Mouse (Mus musculus) myocyte (in vitro differentiated cells): ENCODE results near the gene Slc1a1.

Source experiments
- CEBPB ChIP-seq: IDR thresholded peaks from 2 replicates; pipeline ENCODE4 v1.6.1; 2011; ENCODE audit warnings: mild to moderate bottlenecking, moderate library complexity; ENCODE audit not compliant: poor library complexity, insufficient read depth, severe bottlenecking
- E2F4 ChIP-seq: IDR thresholded peaks from one replicate; pipeline ENCODE4 v1.6.1; 2011; ENCODE audit warnings: mild to moderate bottlenecking, control low read depth, moderate library complexity; ENCODE audit not compliant: insufficient read depth
- MAX ChIP-seq: IDR thresholded peaks from one replicate; pipeline ENCODE4 v1.6.1; 2011; ENCODE audit warnings: low read depth, mild to moderate bottlenecking, control low read depth
- MYOD1 ChIP-seq, 3 experiments: IDR thresholded peaks; one replicate each; pipeline ENCODE4 v1.6.1; 2011; ENCODE audit warnings: control low read depth in 2 of 3, low read depth in 2 of 3, mild to moderate bottlenecking in 2 of 3, moderate library complexity in 1 of 3; ENCODE audit not compliant: insufficient read length in 2 of 3, control insufficient read depth in 1 of 3
- MYOG ChIP-seq, 3 experiments: IDR thresholded peaks; one replicate each; pipeline ENCODE4 v1.6.1; 2011; ENCODE audit warnings: control low read depth in 2 of 3, low read depth in 2 of 3, mild to moderate bottlenecking in 2 of 3; ENCODE audit not compliant: insufficient read length in 2 of 3, control insufficient read depth in 1 of 3, insufficient read depth in 1 of 3
- POLR2A ChIP-seq: IDR thresholded peaks from one replicate; pipeline ENCODE4 v1.6.1; 2011; ENCODE audit warnings: low read depth, mild to moderate bottlenecking, control low read depth, moderate library complexity; ENCODE audit not compliant: insufficient read length
- POLR2AphosphoS2 ChIP-seq: IDR thresholded peaks from one replicate; pipeline ENCODE4 v1.6.1; 2011; ENCODE audit warnings: low read depth, control low read depth; ENCODE audit not compliant: insufficient read length
- SRF ChIP-seq: IDR thresholded peaks from one replicate; pipeline ENCODE4 v1.6.1; 2011; ENCODE audit warnings: low read depth; ENCODE audit not compliant: control insufficient read depth, insufficient read length
- TCF12 ChIP-seq: IDR thresholded peaks from one replicate; pipeline ENCODE4 v1.6.1; 2011; ENCODE audit warnings: mild to moderate bottlenecking, control low read depth; ENCODE audit not compliant: poor library complexity, insufficient read depth, severe bottlenecking
- TCF3 ChIP-seq: IDR thresholded peaks from one replicate; pipeline ENCODE4 v1.6.1; 2011; ENCODE audit warnings: low read depth, control low read depth; ENCODE audit not compliant: insufficient read length
- USF1 ChIP-seq: IDR thresholded peaks from one replicate; pipeline ENCODE4 v1.6.1; 2011; ENCODE audit warnings: low read depth, mild to moderate bottlenecking, control low read depth, moderate library complexity

DNA sequence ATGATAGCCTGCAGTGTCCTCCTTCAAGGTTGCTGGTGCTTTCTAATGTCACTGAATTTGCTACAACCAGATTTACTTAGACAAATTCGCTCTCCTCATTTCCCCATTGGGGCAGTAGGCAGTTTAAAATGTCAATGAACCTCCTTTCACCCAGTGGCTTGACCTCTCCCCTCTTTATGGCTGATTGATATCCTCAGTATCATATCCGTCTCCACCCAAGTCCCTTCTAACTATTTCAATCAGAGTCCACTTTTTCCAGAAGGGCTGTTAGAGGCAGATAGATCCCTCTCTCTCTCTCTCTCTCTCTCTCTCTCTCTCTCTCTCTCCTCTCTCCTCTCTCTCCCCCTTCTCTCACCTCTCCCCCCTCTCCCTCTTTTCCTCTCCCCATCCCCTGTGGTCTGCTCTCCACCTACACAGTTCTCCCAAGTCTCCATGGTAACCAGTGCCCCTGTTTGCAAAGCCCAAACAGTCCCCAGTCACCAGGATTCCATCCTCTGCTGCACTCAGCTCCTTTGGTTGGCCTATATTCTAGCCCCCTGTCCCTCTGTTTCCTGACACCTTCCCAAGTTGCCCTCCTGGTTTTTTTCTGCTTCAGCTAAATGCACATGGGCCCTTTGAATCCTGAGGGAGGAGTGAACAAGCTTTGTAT, 80.9 kb downstream of the Slc1a1 start:
- TF ChIP-seq POLR2A (no peak), MYOD1 (IDR thresholded peaks at IDR 0.05; ENCODE audit: control insufficient read depth in 1 of 3, insufficient read length in 2 of 3, low read depth in 2 of 3) (no peak), POLR2AphosphoS2 (no peak), E2F4 (no peak), TCF12 (no peak), USF1 (no peak), MYOG (IDR thresholded peaks at IDR 0.05; ENCODE audit: control insufficient read depth in 1 of 3, insufficient read depth in 1 of 3, insufficient read length in 2 of 3, low read depth in 2 of 3) (no peak), CEBPB (no peak), MAX (no peak), TCF3 (no peak), SRF (no peak)
